Mouse (Mus musculus): ENCODE measurements at regions not wholly inside any gene's neighbourhood (a gene's known extent, or its start where the extent isn't known, plus 50 kb on each side); places are given as distances from the start of the nearest gene placed in this dataset.

- ATAC-seq (ENCODE audit: low FRiP score) = no peak
- Histone ChIP-seq H3K27me3 (no peaks in the 10 kb centered on the region), H3K9me3 (replicated peaks) (no peaks in the 10 kb centered on the region), H3K36me3 (no peaks in the 10 kb centered on the region), H3K4me1 (peaks cover 4% of the 10 kb centered on the region; the same call in 1 of the 2 replicates), H3K4me3 (no peak overlapping the region), H3K4me2 (replicated peaks) (no peak overlapping the region), H3K9ac (no peak overlapping the region), H3K27ac (no peak overlapping the region)
- 94% methylated on average over 5 of the region's 5 CpGs for WGBS
These were observed 73.6 kb downstream of the Sdc1 start for GRCm38 (mm10) chr12:8844748-8845147.

GRCm38 (mm10) chr12:8845443-8845842 is 74.3 kb downstream of the Sdc1 start:
- ATAC-seq (ENCODE audit: low FRiP score) = no peak
- Histone ChIP-seq H3K4me1 (peaks cover 3% of the 10 kb centered on the region; the same call in 1 of the 2 replicates), H3K9me3 (replicated peaks) (no peaks in the 10 kb centered on the region), H3K4me2 (replicated peaks) (no peak overlapping the region), H3K9ac (no peak overlapping the region), H3K36me3 (no peaks in the 10 kb centered on the region), H3K27ac (no peak overlapping the region), H3K4me3 (no peak overlapping the region), H3K27me3 (no peaks in the 10 kb centered on the region)
- 91% methylated on average over 8 of the region's 8 CpGs for WGBS

GRCm38 (mm10) chr12:8846425-8847226 is 74.8 kb upstream of the Laptm4a start:
- no peak overlapping the region for H3K9ac ChIP-seq
- 45% methylated on average over 16 of the region's 16 CpGs for WGBS
- H3K4me1 ChIP-seq = peaks cover 3% of the 10 kb centered on the region; the same call in 1 of the 2 replicates
- no peaks in the 10 kb centered on the region for H3K9me3 ChIP-seq (replicated peaks)
- no peaks in the 10 kb centered on the region for H3K27me3 ChIP-seq
- no peak for ATAC-seq (ENCODE audit: low FRiP score)
- peak overlapping the region; percentile 8; the same call in 1 of the 2 replicates for H3K4me2 ChIP-seq (replicated peaks)
- no peak overlapping the region for H3K4me3 ChIP-seq
- no peaks in the 10 kb centered on the region for H3K36me3 ChIP-seq
- H3K27ac ChIP-seq = peak overlapping the region; percentile 41; the same call in 1 of the 2 replicates

- no peak for ATAC-seq (ENCODE audit: low FRiP score)
- Histone ChIP-seq H3K9ac (no peak overlapping the region), H3K36me3 (no peaks in the 10 kb centered on the region), H3K4me2 (replicated peaks) (peak overlapping the region; percentile 8; the same call in 1 of the 2 replicates), H3K9me3 (replicated peaks) (no peaks in the 10 kb centered on the region), H3K27ac (0 out of 2 replicates have a peak overlapping the region, but pooled peaks have one; percentile 41), H3K4me3 (no peak overlapping the region), H3K4me1 (peaks cover 3% of the 10 kb centered on the region; the same call in 1 of the 2 replicates), H3K27me3 (no peaks in the 10 kb centered on the region)
- WGBS = 67% methylated on average over 10 of the region's 10 CpGs
These were observed 74.1 kb upstream of the Laptm4a start for GRCm38 (mm10) chr12:8847227-8847857.

- 88% methylated on average over 8 of the region's 8 CpGs for WGBS
These were observed 73.5 kb upstream of the Laptm4a start for GRCm38 (mm10) chr12:8847858-8848383.

GRCm38 (mm10) chr12:8853858-8854257 is 67.6 kb upstream of the Laptm4a start:
- Histone ChIP-seq H3K4me2 (replicated peaks) (no peak overlapping the region), H3K9ac (no peak overlapping the region), H3K9me3 (replicated peaks) (no peaks in the 10 kb centered on the region), H3K36me3 (no peaks in the 10 kb centered on the region), H3K4me1 (peaks cover 7% of the 10 kb centered on the region), H3K4me3 (no peak overlapping the region), H3K27me3 (no peaks in the 10 kb centered on the region), H3K27ac (no peak overlapping the region)
- ATAC-seq (ENCODE audit: low FRiP score) = no peak
- 87% methylated on average over 4 of the region's 4 CpGs for WGBS

More at GRCm38 (mm10) chr12:8847858-8848383, 73.5 kb upstream of the Laptm4a start:
- Histone ChIP-seq H3K4me1 (peaks cover 3% of the 10 kb centered on the region; the same call in 1 of the 2 replicates), H3K27me3 (no peaks in the 10 kb centered on the region), H3K4me2 (replicated peaks) (no peak overlapping the region), H3K27ac (no peak overlapping the region), H3K36me3 (no peaks in the 10 kb centered on the region), H3K9me3 (replicated peaks) (no peaks in the 10 kb centered on the region), H3K9ac (no peak overlapping the region), H3K4me3 (no peak overlapping the region)
- no peak for ATAC-seq (ENCODE audit: low FRiP score)

- Histone ChIP-seq H3K27ac (no peak overlapping the region), H3K36me3 (no peaks in the 10 kb centered on the region), H3K9ac (no peak overlapping the region), H3K4me1 (peaks cover 12% of the 10 kb centered on the region), H3K27me3 (no peaks in the 10 kb centered on the region), H3K4me2 (replicated peaks) (no peak overlapping the region), H3K4me3 (no peak overlapping the region), H3K9me3 (replicated peaks) (no peaks in the 10 kb centered on the region)
- no peak for ATAC-seq (ENCODE audit: low FRiP score)
- 79% methylated on average over 4 of the region's 4 CpGs for WGBS
These were observed 67.1 kb upstream of the Laptm4a start for GRCm38 (mm10) chr12:8854401-8854800.

- Histone ChIP-seq H3K27me3 (no peaks in the 10 kb centered on the region), H3K4me3 (no peak overlapping the region), H3K4me1 (peaks cover 14% of the 10 kb centered on the region), H3K27ac (no peak overlapping the region), H3K36me3 (no peaks in the 10 kb centered on the region), H3K9me3 (replicated peaks) (no peaks in the 10 kb centered on the region), H3K4me2 (replicated peaks) (no peak overlapping the region), H3K9ac (no peak overlapping the region)
- no peak for ATAC-seq (ENCODE audit: low FRiP score)
- 65% methylated on average over 5 of the region's 5 CpGs for WGBS
These were observed 66.3 kb upstream of the Laptm4a start for GRCm38 (mm10) chr12:8855119-8855518.

GRCm38 (mm10) chr12:8856051-8856543 is 65.4 kb upstream of the Laptm4a start:
- H3K27me3 ChIP-seq = no peaks in the 10 kb centered on the region
- no peaks in the 10 kb centered on the region for H3K36me3 ChIP-seq
- H3K9me3 ChIP-seq (replicated peaks) = no peaks in the 10 kb centered on the region
- H3K4me1 ChIP-seq = peaks cover 14% of the 10 kb centered on the region
- no peak overlapping the region for H3K4me2 ChIP-seq (replicated peaks)
- H3K27ac ChIP-seq = no peak overlapping the region
- WGBS = 36% methylated on average over 1 of the region's 1 CpGs
- no peak overlapping the region for H3K4me3 ChIP-seq
- no peak overlapping the region for H3K9ac ChIP-seq
- no peak for ATAC-seq (ENCODE audit: low FRiP score)

GRCm38 (mm10) chr12:8857308-8857707 is 64.2 kb upstream of the Laptm4a start:
- Histone ChIP-seq H3K27ac (no peak overlapping the region), H3K4me3 (no peak overlapping the region)
- no peak for ATAC-seq (ENCODE audit: low FRiP score)

GRCm38 (mm10) chr12:8858748-8859147 is 62.7 kb upstream of the Laptm4a start:
- ATAC-seq (ENCODE audit: low FRiP score) = no peak
- peaks cover 14% of the 10 kb centered on the region for H3K4me1 ChIP-seq
- no peaks in the 10 kb centered on the region for H3K36me3 ChIP-seq
- WGBS = 84% methylated on average over 7 of the region's 7 CpGs
- no peak overlapping the region for H3K4me2 ChIP-seq (replicated peaks)
- no peaks in the 10 kb centered on the region for H3K9me3 ChIP-seq (replicated peaks)
- no peak overlapping the region for H3K27ac ChIP-seq
- no peaks in the 10 kb centered on the region for H3K27me3 ChIP-seq
- no peak overlapping the region for H3K4me3 ChIP-seq
- no peak overlapping the region for H3K9ac ChIP-seq

More at GRCm38 (mm10) chr12:8857308-8857707, 64.2 kb upstream of the Laptm4a start:
- WGBS = 44% methylated on average over 8 of the region's 8 CpGs
- H3K4me2 ChIP-seq (replicated peaks) = no peak overlapping the region
- H3K4me1 ChIP-seq = peaks cover 14% of the 10 kb centered on the region
- H3K9ac ChIP-seq = no peak overlapping the region
- H3K36me3 ChIP-seq = no peaks in the 10 kb centered on the region
- H3K9me3 ChIP-seq (replicated peaks) = no peaks in the 10 kb centered on the region
- no peaks in the 10 kb centered on the region for H3K27me3 ChIP-seq

- H3K27me3 ChIP-seq = no peaks in the 10 kb centered on the region
- H3K4me2 ChIP-seq (replicated peaks) = no peak overlapping the region
- no peak overlapping the region for H3K4me3 ChIP-seq
- H3K4me1 ChIP-seq = peaks cover 14% of the 10 kb centered on the region
- no peaks in the 10 kb centered on the region for H3K36me3 ChIP-seq
- H3K9ac ChIP-seq = no peak overlapping the region
- no peak for ATAC-seq (ENCODE audit: low FRiP score)
- no peak overlapping the region for H3K27ac ChIP-seq
- no peaks in the 10 kb centered on the region for H3K9me3 ChIP-seq (replicated peaks)
- WGBS = 81% methylated on average over 4 of the region's 4 CpGs
These were observed 61.9 kb upstream of the Laptm4a start for GRCm38 (mm10) chr12:8859588-8859987.

Measured in hindbrain, embryonic 12.5 days (tissue).